Mouse (Mus musculus): Measurements from ENCODE around the gene Tmc8. TPM values are rescaled to one million over a fixed set of nuclear protein-coding genes. Genes with fewer than 3 reads are reported as not detected.

The Tmc8 gene
- polyA plus RNA-seq (2012; fragmentation: generic; extraction: Trizol): under 1 TPM; 0.05 to 0.53 TPM

DNA sequence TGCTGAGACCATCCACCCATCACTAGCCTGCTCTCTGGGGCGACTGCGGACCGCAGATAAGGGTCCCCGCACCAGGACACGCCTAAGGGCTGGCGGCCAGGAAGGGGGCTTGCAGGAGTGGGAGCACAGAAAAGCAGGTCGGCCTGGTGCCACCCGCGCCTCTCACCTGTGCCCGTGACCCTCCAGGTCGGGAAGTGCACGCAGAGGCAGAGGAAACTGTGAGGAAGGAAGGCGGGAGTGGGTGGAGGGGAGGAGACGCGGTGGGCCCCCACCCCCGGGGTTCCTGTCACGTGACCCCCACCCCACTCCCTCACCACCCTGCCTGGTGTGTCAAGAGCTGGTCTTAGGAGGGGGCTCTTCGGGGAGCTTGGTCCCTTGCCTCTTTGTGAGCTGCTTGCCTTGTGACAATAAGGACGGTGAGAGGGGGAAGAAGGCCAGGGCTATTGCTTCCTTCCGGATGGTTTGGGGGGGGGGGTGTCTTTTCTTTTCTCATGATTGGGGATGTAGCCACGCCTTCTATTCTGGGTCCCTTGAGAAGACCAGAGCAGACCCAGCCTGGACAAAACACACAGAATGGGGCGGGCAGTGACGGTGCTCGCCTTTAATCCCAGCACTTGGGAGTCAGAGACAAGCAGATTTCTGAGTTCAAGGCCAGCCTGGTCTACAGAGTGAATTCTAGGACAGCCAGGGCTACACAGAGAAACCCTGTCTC, at the start of gene Tmc8, which contains the start of gene Tmc6:
Tmc8 (plus strand) TSS at position 84 of the 712 bp plus-strand sequence.
Tmc6 (minus strand) TSS at position 206 of the 712 bp plus-strand sequence.

GRCm38 (mm10) chr11:117797511-117798159, 15.8 kb downstream of the Tmc8 start, which contains the start of gene 6030468B19Rik:
Gene 6030468B19Rik (plus strand): TSS chr11:117797660.

DNA sequence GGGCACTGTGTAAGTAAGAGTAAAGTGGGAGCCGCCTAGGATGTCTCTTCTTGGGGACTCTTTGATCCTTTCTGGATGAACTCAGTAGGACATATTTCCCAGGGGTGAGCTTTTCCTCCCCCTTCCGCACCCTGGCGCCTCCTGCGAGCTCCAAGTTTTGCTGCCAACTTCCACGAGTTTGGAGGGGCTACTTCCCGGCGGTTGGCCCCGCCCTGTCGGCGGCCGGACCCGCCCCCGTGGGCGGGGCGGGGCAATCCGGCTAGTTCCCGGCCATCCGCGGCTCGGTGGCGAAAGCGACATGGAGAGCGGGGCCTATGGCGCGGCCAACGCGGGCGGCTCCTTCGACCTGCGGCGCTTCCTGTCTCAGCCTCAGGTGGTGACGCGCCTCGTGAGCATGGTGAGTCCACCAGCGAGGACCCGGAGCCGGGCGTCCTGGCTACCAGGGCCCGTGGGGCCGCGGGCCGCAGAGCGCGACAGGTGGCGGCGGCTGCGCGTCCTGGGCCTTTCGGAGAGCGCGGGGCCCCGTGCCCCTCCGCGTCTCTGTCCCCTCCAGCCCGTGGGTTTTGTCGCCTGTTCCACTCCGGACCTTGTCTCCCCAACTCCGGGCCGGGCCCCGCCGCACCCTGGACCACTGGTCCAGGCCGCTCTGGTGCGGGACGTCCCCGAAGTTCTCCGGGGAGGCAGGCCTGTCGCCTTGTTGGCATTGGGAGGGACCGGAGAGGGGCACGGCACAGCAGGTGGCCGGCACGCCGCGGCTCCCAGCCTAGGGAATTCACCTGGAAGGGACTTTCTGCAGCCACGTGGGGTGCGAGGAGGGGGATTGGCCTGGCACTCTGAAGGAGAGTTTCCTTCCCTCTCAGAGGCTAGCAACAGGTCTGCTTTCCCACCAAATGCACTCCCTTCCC, 27.8 kb downstream of the Tmc8 start, which contains the start of the genes Gm20708 and Syngr2:
Gm20708 (plus strand) TSS at position 262 of the 905 bp plus-strand sequence.
Syngr2 (plus strand) TSS at position 262 of the 905 bp plus-strand sequence.

DNA sequence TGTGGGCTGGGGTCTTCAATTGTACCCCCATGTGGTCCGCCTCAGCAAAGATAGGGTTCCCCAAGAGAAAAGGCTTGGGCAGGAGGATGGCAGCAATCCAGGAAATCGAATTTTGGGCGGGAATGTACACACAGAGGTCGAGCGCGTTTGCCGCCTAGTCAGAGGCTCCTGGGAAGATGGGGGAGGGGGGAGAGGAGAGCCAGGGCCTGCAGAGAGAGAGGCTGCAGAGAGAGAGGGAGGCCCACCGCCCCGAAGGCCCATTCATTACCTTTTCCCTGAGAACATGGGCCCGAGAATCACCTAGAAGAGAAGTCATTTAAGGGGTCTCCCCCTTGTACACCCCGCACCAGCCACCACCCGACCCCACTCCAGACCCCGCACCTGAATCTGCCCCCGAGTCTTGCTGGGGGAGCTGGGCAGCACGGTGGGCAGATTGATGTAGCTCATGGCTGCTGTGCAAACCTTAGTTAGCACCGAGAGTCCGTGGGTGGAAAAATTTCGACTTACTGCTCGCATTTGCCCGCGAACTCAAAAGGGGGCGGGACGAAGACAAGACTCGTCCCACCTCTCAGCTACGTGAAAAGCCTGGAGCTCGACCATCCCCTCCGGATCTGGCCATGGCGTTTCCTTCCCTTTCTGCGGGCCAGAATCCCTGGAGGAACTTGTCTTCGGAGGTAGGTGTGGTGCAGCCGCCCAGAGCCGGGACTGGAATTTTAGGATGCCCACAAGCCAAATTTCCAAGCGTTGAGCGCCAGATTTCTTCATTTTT, 43.6 kb downstream of the Tmc8 start, which contains the start of the genes Afmid and Tk1:
Afmid (plus strand) TSS at position 592 of the 769 bp plus-strand sequence.
Tk1 (minus strand) TSS at position 760 of the 769 bp plus-strand sequence.

Other genes starting within 250 kb of the Tmc8 start
- 10 to 100 TPM in 1 of 2 experiments, 1 to 10 TPM in 1; 1.6 to 15.4 TPM for gene Tnrc6c, start 127.8 kb upstream of the Tmc8 start, polyA plus RNA-seq (2012; fragmentation: generic; extraction: Trizol)
- 10 to 100 TPM; 34.3 to 53.3 TPM for gene Tmc6, start 122 bp downstream of the Tmc8 start, polyA plus RNA-seq (2012; fragmentation: generic; extraction: Trizol)
- not detected for gene 6030468B19Rik, start 15.6 kb downstream of the Tmc8 start, polyA plus RNA-seq (2012; fragmentation: generic; extraction: Trizol)
- gene Gm20708, start 27.6 kb downstream of the Tmc8 start, polyA plus RNA-seq (2012; fragmentation: generic; extraction: Trizol): under 1 TPM; 0.08 to 0.85 TPM
- gene Syngr2, start 27.6 kb downstream of the Tmc8 start, polyA plus RNA-seq (2012; fragmentation: generic; extraction: Trizol): 100 to 1,000 TPM in 1 of 2 experiments, 10 to 100 TPM in 1; 85.3 to 136 TPM
- 10 to 100 TPM in 1 of 2 experiments, 1 to 10 TPM in 1; 4.2 to 10.4 TPM for gene Afmid, start 43.8 kb downstream of the Tmc8 start, polyA plus RNA-seq (2012; fragmentation: generic; extraction: Trizol)
- 100 to 1,000 TPM; 130 to 337 TPM for gene Tk1, start 44.0 kb downstream of the Tmc8 start, polyA plus RNA-seq (2012; fragmentation: generic; extraction: Trizol)
- gene Birc5, start 67.2 kb downstream of the Tmc8 start, polyA plus RNA-seq (2012; fragmentation: generic; extraction: Trizol): 100 to 1,000 TPM; 206 to 286 TPM
- gene Tmem235, start 78.7 kb downstream of the Tmc8 start, polyA plus RNA-seq (2012; fragmentation: generic; extraction: Trizol): under 1 TPM; 0.01 to 0.13 TPM
- 1 to 10 TPM in 1 of 2 experiments, under 1 TPM in 1; 0.95 to 6.1 TPM for gene Tha1, start 91.4 kb downstream of the Tmc8 start, polyA plus RNA-seq (2012; fragmentation: generic; extraction: Trizol)
- 10 to 100 TPM; 16.0 to 49.1 TPM for gene Socs3, start 188.0 kb downstream of the Tmc8 start, polyA plus RNA-seq (2012; fragmentation: generic; extraction: Trizol)
- gene Pgs1, start 204.2 kb downstream of the Tmc8 start, polyA plus RNA-seq (2012; fragmentation: generic; extraction: Trizol): 10 to 100 TPM; 54.3 to 64.9 TPM

All from C3H10T1/2 (cell line).